Mouse (Mus musculus): ENCODE measurements around the gene Kat8. TPM values are rescaled to one million over a fixed set of nuclear protein-coding genes. Genes with fewer than 3 reads are reported as not detected.
A peak's percentile ranks its signal among the peaks of the same experiment; 100 is the strongest.

Kat8 gene
- total RNA-seq, 1 experiment: 35.1 TPM

GRCm38 (mm10) chr7:127876467-127877348 lies 35.6 kb upstream of the Kat8 start, which contains the start of gene Zfp668:
Zfp668 (minus strand) TSS chr7:127876828.
- Histone ChIP-seq H3K9me3 (ENCODE audit: control insufficient read depth, insufficient read depth, low read depth, low read length) (no peaks in the 10 kb centered on the region), H3K9ac (ENCODE audit: insufficient read depth, low read depth, low read length, poor library complexity, severe bottlenecking) (peak within 1 kb of the TSS; percentile 100), H3K36me3 (ENCODE audit: control insufficient read depth, insufficient read depth, low read length, poor library complexity, severe bottlenecking) (peaks cover 35% of the 10 kb centered on the region), H3K4me1 (ENCODE audit: control insufficient read depth in 2 of 2, insufficient read depth in 2 of 2, low read length in 2 of 2, poor library complexity in 1 of 2) (peaks cover 0 to 2% of the 10 kb centered on the region in 2 experiments; a peak in 1 of 4 replicates), H3K4me3 (ENCODE audit: insufficient read depth in 1 of 2, low read depth in 1 of 2, low read length in 2 of 2, poor library complexity in 1 of 2, severe bottlenecking in 1 of 2) (peak within 1 kb of the TSS; percentile 77 to 90), H3K27ac (ENCODE audit: insufficient read depth, low read depth, low read length, poor library complexity, severe bottlenecking) (peak within 1 kb of the TSS; percentile 99)
- TF ChIP-seq ZNF384 (IDR thresholded peaks at IDR 0.05; ENCODE audit: low read depth, low read length): no peak
- TF ChIP-seq HCFC1 (IDR thresholded peaks at IDR 0.05; ENCODE audit: borderline replicate concordance, insufficient read depth, low read length): peak; percentile 91
- no peak for TF ChIP-seq CHD2 (IDR thresholded peaks at IDR 0.05; ENCODE audit: low read depth, low read length)
- no peak for TF ChIP-seq MAFK (IDR thresholded peaks at IDR 0.05; ENCODE audit: insufficient read depth, low read depth, low read length)
- no peak for TF ChIP-seq ZC3H11A (IDR thresholded peaks at IDR 0.05; ENCODE audit: borderline replicate concordance, low read depth, low read length)
- in situ Hi-C loops (cut with MboI; ENCODE audit: low sequenced_read_pairs in 2 of 2, unreplicated experiment in 2 of 2): no loop called here
- DNase-seq (ENCODE audit: low read depth, low spot score): peak; percentile 93

GRCm38 (mm10) chr7:127879301-127879700 lies 33.0 kb upstream of the Kat8 start:
- H3K27ac ChIP-seq (ENCODE audit: insufficient read depth, low read depth, low read length, poor library complexity, severe bottlenecking): no peak overlapping the region
- peaks cover 57% of the 10 kb centered on the region for H3K36me3 ChIP-seq (ENCODE audit: control insufficient read depth, insufficient read depth, low read length, poor library complexity, severe bottlenecking)
- TF ChIP-seq CHD2 (IDR thresholded peaks at IDR 0.05; ENCODE audit: low read depth, low read length): no peak
- H3K4me1 ChIP-seq (ENCODE audit: control insufficient read depth in 2 of 2, insufficient read depth in 2 of 2, low read length in 2 of 2, poor library complexity in 1 of 2): peaks cover 0 to 2% of the 10 kb centered on the region in 2 experiments; a peak in 1 of 4 replicates
- in situ Hi-C loops (cut with MboI; ENCODE audit: low sequenced_read_pairs in 2 of 2, unreplicated experiment in 2 of 2): no loop called here
- no peak for DNase-seq (ENCODE audit: low read depth, low spot score)
- no peaks in the 10 kb centered on the region for H3K9me3 ChIP-seq (ENCODE audit: control insufficient read depth, insufficient read depth, low read depth, low read length)
- no peak overlapping the region for H3K4me3 ChIP-seq (ENCODE audit: insufficient read depth in 1 of 2, low read depth in 1 of 2, low read length in 2 of 2, poor library complexity in 1 of 2, severe bottlenecking in 1 of 2)
- H3K9ac ChIP-seq (ENCODE audit: insufficient read depth, low read depth, low read length, poor library complexity, severe bottlenecking): no peak overlapping the region

GRCm38 (mm10) chr7:127880431-127880830 lies 31.9 kb upstream of the Kat8 start:
- peaks cover 66% of the 10 kb centered on the region for H3K36me3 ChIP-seq (ENCODE audit: control insufficient read depth, insufficient read depth, low read length, poor library complexity, severe bottlenecking)
- no peaks in the 10 kb centered on the region for H3K9me3 ChIP-seq (ENCODE audit: control insufficient read depth, insufficient read depth, low read depth, low read length)
- H3K4me3 ChIP-seq (ENCODE audit: insufficient read depth in 1 of 2, low read depth in 1 of 2, low read length in 2 of 2, poor library complexity in 1 of 2, severe bottlenecking in 1 of 2): no peak overlapping the region
- no peak overlapping the region for H3K27ac ChIP-seq (ENCODE audit: insufficient read depth, low read depth, low read length, poor library complexity, severe bottlenecking)
- TF ChIP-seq CHD2 (IDR thresholded peaks at IDR 0.05; ENCODE audit: low read depth, low read length) (no peak), MAFK (IDR thresholded peaks at IDR 0.05; ENCODE audit: insufficient read depth, low read depth, low read length) (no peak), ZC3H11A (IDR thresholded peaks at IDR 0.05; ENCODE audit: borderline replicate concordance, low read depth, low read length) (no peak), HCFC1 (IDR thresholded peaks at IDR 0.05; ENCODE audit: borderline replicate concordance, insufficient read depth, low read length) (no peak), ZNF384 (IDR thresholded peaks at IDR 0.05; ENCODE audit: low read depth, low read length) (no peak)
- H3K9ac ChIP-seq (ENCODE audit: insufficient read depth, low read depth, low read length, poor library complexity, severe bottlenecking): no peak overlapping the region
- H3K4me1 ChIP-seq (ENCODE audit: control insufficient read depth in 2 of 2, insufficient read depth in 2 of 2, low read length in 2 of 2, poor library complexity in 1 of 2): peaks cover 0 to 2% of the 10 kb centered on the region in 2 experiments; a peak in 1 of 4 replicates
- DNase-seq (ENCODE audit: low read depth, low spot score): no peak
- in situ Hi-C loops (cut with MboI; ENCODE audit: low sequenced_read_pairs in 2 of 2, unreplicated experiment in 2 of 2): no loop called here

DNA sequence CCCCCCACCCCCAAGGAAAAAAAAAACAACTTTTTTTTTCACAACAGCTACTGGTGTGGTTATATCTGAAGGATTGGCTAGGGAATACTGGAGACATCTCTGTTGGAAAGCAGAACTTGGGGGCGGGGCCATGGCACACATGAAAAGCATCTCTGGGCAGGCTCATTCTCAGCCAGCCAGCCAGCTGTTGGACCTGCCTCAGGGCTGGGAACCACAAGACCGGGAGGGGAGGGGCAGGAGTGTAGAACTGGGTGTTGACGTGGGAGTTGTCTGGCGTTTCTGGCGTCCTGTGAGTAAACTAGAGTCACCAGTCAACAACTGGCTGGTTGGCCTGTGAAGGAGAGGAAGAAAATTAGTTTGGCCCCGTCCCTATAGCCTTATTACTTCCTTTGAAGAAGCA lies 26.4 kb upstream of the Kat8 start:
- no peak for DNase-seq (ENCODE audit: low read depth, low spot score)
- H3K4me1 ChIP-seq (ENCODE audit: control insufficient read depth in 2 of 2, insufficient read depth in 2 of 2, low read length in 2 of 2, poor library complexity in 1 of 2): peaks cover 0 to 7% of the 10 kb centered on the region in 2 experiments; a peak in 1 of 4 replicates
- H3K9ac ChIP-seq (ENCODE audit: insufficient read depth, low read depth, low read length, poor library complexity, severe bottlenecking): no peak overlapping the region
- H3K36me3 ChIP-seq (ENCODE audit: control insufficient read depth, insufficient read depth, low read length, poor library complexity, severe bottlenecking): peaks cover 61% of the 10 kb centered on the region
- in situ Hi-C loops (cut with MboI; ENCODE audit: low sequenced_read_pairs in 2 of 2, unreplicated experiment in 2 of 2): no loop called here
- no peak overlapping the region for H3K4me3 ChIP-seq (ENCODE audit: insufficient read depth in 1 of 2, low read depth in 1 of 2, low read length in 2 of 2, poor library complexity in 1 of 2, severe bottlenecking in 1 of 2)
- no peak for TF ChIP-seq MAFK (IDR thresholded peaks at IDR 0.05; ENCODE audit: insufficient read depth, low read depth, low read length)
- TF ChIP-seq CHD2 (IDR thresholded peaks at IDR 0.05; ENCODE audit: low read depth, low read length): no peak
- TF ChIP-seq ZC3H11A (IDR thresholded peaks at IDR 0.05; ENCODE audit: borderline replicate concordance, low read depth, low read length): no peak
- no peak for TF ChIP-seq ZNF384 (IDR thresholded peaks at IDR 0.05; ENCODE audit: low read depth, low read length)
- no peak for TF ChIP-seq HCFC1 (IDR thresholded peaks at IDR 0.05; ENCODE audit: borderline replicate concordance, insufficient read depth, low read length)
- no peak overlapping the region for H3K27ac ChIP-seq (ENCODE audit: insufficient read depth, low read depth, low read length, poor library complexity, severe bottlenecking)
- no peaks in the 10 kb centered on the region for H3K9me3 ChIP-seq (ENCODE audit: control insufficient read depth, insufficient read depth, low read depth, low read length)
